Mouse (Mus musculus) stomach, postnatal 0 days (tissue): ENCODE measurements around the gene Cacna1f. TPM values are rescaled to one million over a fixed set of nuclear protein-coding genes. Genes with fewer than 3 reads are reported as not detected.

ENCODE experiments used
- ATAC-seq: fragments of 200-750 bp; cut with Nextera tagmentation; 2 replicates; pipeline ENCODE4 v1.8.0; 2017; ENCODE audit not compliant: low FRiP score, low TSS enrichment
- DNase-seq: peaks from one replicate; pipeline ENCODE4 v3.0.0-alpha.2; 2016; ENCODE audit warnings: low spot score
- H3K27ac ChIP-seq: fragments of 300-500 bp; sonication (generic); replicated peaks from 2 replicates; pipeline ENCODE4 v1.5.1; 2014; ENCODE audit warnings: mild to moderate bottlenecking, control low read depth
- H3K27me3 ChIP-seq: fragments of 300-500 bp; sonication (generic); 2 replicates; pipeline ENCODE4 v1.6.1; 2014; ENCODE audit warnings: low read length; ENCODE audit not compliant: control insufficient read depth, insufficient read depth
- H3K36me3 ChIP-seq: fragments of 300-500 bp; sonication (generic); 2 replicates; pipeline ENCODE4 v1.6.1; 2014; ENCODE audit warnings: low read length, mixed read lengths; ENCODE audit not compliant: control insufficient read depth, insufficient read depth
- H3K4me1 ChIP-seq: fragments of 300-500 bp; sonication (generic); replicated peaks from 2 replicates; pipeline ENCODE4 v1.6.1; 2014; ENCODE audit warnings: antibody characterized with exemption; ENCODE audit not compliant: control insufficient read depth, insufficient read depth
- H3K4me2 ChIP-seq: fragments of 300-500 bp; sonication (generic); replicated peaks from 2 replicates; pipeline ENCODE4 v1.6.1; 2014; ENCODE audit warnings: low read depth, mild to moderate bottlenecking, control low read depth, moderate library complexity
- H3K4me3 ChIP-seq: fragments of 300-500 bp; sonication (generic); 2 replicates; pipeline ENCODE4 v1.5.1; 2014; ENCODE audit warnings: low read depth, low read length, control low read depth
- H3K9ac ChIP-seq: fragments of 300-500 bp; sonication (generic); 2 replicates; pipeline ENCODE4 v1.6.1; 2014; ENCODE audit warnings: mild to moderate bottlenecking, low read length, control low read depth, mixed read lengths
- H3K9me3 ChIP-seq: fragments of 300-500 bp; sonication (generic); 2 replicates; pipeline ENCODE4 v1.6.1; 2016; ENCODE audit warnings: low read length; ENCODE audit not compliant: control insufficient read depth
- CTCF ChIP-seq: IDR thresholded peaks from 2 replicates; pipeline ENCODE4 v1.5.1; 2016; ENCODE audit warnings: antibody characterized with exemption, low read depth, mild to moderate bottlenecking, moderate library complexity
- EP300 ChIP-seq: optimal IDR thresholded peaks from 2 replicates; pipeline ENCODE3; 2016; ENCODE audit warnings: antibody characterized with exemption
- WGBS: fragments of 180-500 bp; shearing (Covaris S2); extraction: QIAGEN DNeasy Blood & Tissue Kit; methylation state at CpG from one replicate; pipeline ENCODE4 v1.1.7; 2014; 5-methylcytosine and 5-hydroxymethylcytosine counted together
- polyA plus RNA-seq: library from polyadenylated mRNA; unstranded; fragments of >200 nt; fragmentation: Nextera tagmentation; extraction: Ambion mirVana; gene quantifications from 2 replicates; pipeline ENCODE4 v1.2.1, GENCODE M21; 2015

Gene Cacna1f
- polyA plus RNA-seq, 1 experiment from 2014 or later = not detected

- 15% methylated on average over 28 of the region's 28 CpGs for WGBS
- no peak for TF ChIP-seq EP300
- TF ChIP-seq CTCF = no peak
- Histone ChIP-seq H3K36me3 (no peaks in the 10 kb centered on the region), H3K9ac (0 out of 2 replicates have a peak overlapping the region, but pooled peaks have one; percentile 13), H3K4me2 (peak overlapping the region; percentile 49), H3K4me3 (peak overlapping the region; percentile 21), H3K4me1 (no peaks in the 10 kb centered on the region), H3K9me3 (no peaks in the 10 kb centered on the region), H3K27ac (peak overlapping the region; percentile 83), H3K27me3 (no peaks in the 10 kb centered on the region)
- DNase-seq = peak; percentile 54
- ATAC-seq = peak; percentile 39
These were observed 67.6 kb downstream of the Cacna1f start for GRCm38 (mm10) chrX:7674284-7675000.

GRCm38 (mm10) chrX:7675001-7675380, 68.1 kb downstream of the Cacna1f start:
- H3K4me1 ChIP-seq = no peaks in the 10 kb centered on the region
- H3K9ac ChIP-seq = no peak overlapping the region
- TF ChIP-seq CTCF (no peak), EP300 (no peak)
- H3K27ac ChIP-seq = peak overlapping the region; percentile 83
- H3K27me3 ChIP-seq = no peaks in the 10 kb centered on the region
- H3K4me3 ChIP-seq = peak overlapping the region; percentile 21
- H3K36me3 ChIP-seq = no peaks in the 10 kb centered on the region
- peak overlapping the region; percentile 49 for H3K4me2 ChIP-seq
- DNase-seq (no peak), ATAC-seq (peak; percentile 2; the same call in 1 of the 2 replicates)
- WGBS = 27% methylated on average over 10 of the region's 10 CpGs
- no peaks in the 10 kb centered on the region for H3K9me3 ChIP-seq

GRCm38 (mm10) chrX:7678986-7679385, 72.1 kb downstream of the Cacna1f start:
- TF ChIP-seq EP300 = no peak
- peak; percentile 41 for TF ChIP-seq CTCF
- no peak for ATAC-seq
- H3K27me3 ChIP-seq = no peaks in the 10 kb centered on the region
- H3K4me1 ChIP-seq = no peaks in the 10 kb centered on the region
- no peaks in the 10 kb centered on the region for H3K9me3 ChIP-seq
- 24% methylated on average over 3 of the region's 3 CpGs for WGBS
- DNase-seq = no peak
- no peaks in the 10 kb centered on the region for H3K36me3 ChIP-seq
- no peak overlapping the region for H3K4me3 ChIP-seq
- H3K9ac ChIP-seq = no peak overlapping the region
- no peak overlapping the region for H3K27ac ChIP-seq
- no peak overlapping the region for H3K4me2 ChIP-seq

- peak; percentile 95 for ATAC-seq
- Histone ChIP-seq H3K27ac (no peak overlapping the region), H3K36me3 (no peaks in the 10 kb centered on the region), H3K4me2 (peak overlapping the region; percentile 48), H3K9ac (no peak overlapping the region), H3K9me3 (no peaks in the 10 kb centered on the region), H3K4me3 (peak overlapping the region; percentile 19; the same call in 1 of the 2 replicates), H3K27me3 (no peaks in the 10 kb centered on the region), H3K4me1 (no peaks in the 10 kb centered on the region)
- no peak for TF ChIP-seq EP300
- peak; percentile 85 for TF ChIP-seq CTCF
- peak; percentile 91 for DNase-seq
- WGBS = 26% methylated on average over 17 of the region's 27 CpGs
These were observed 72.6 kb downstream of the Cacna1f start for GRCm38 (mm10) chrX:7679405-7680056.

- no peak for DNase-seq
- TF ChIP-seq CTCF (no peak), EP300 (no peak)
- Histone ChIP-seq H3K27me3 (no peaks in the 10 kb centered on the region), H3K4me3 (peak overlapping the region; percentile 19; the same call in 1 of the 2 replicates), H3K36me3 (no peaks in the 10 kb centered on the region), H3K9me3 (no peaks in the 10 kb centered on the region), H3K27ac (no peak overlapping the region), H3K9ac (no peak overlapping the region), H3K4me2 (peak overlapping the region; percentile 48), H3K4me1 (no peaks in the 10 kb centered on the region)
- ATAC-seq = peak; percentile 11; the same call in 1 of the 2 replicates
- 23% methylated on average over 12 of the region's 12 CpGs for WGBS
These were observed 73.2 kb downstream of the Cacna1f start for GRCm38 (mm10) chrX:7680057-7680412.

GRCm38 (mm10) chrX:7680864-7681263, 74.0 kb downstream of the Cacna1f start, which contains the start of gene Magix:
Gene Magix, minus strand, starts transcription at chrX:7681251.
- Histone ChIP-seq H3K9ac (no peak within 1 kb of the TSS), H3K4me1 (no peaks in the 10 kb centered on the region), H3K4me3 (peak within 1 kb of the TSS; percentile 19; the same call in 1 of the 2 replicates), H3K4me2 (peak within 1 kb of the TSS; percentile 48), H3K9me3 (no peaks in the 10 kb centered on the region), H3K27me3 (no peaks in the 10 kb centered on the region), H3K36me3 (no peaks in the 10 kb centered on the region), H3K27ac (no peak within 1 kb of the TSS)
- peak; percentile 51; the same call in 1 of the 2 replicates for ATAC-seq
- TF ChIP-seq CTCF (no peak), EP300 (no peak)
- DNase-seq = no peak
- 64% methylated on average over 14 of the region's 14 CpGs for WGBS

Other genes with a start within 250 kb of the Cacna1f start
- 0.41 and 0.46 TPM in 2 replicates for gene Usp27x, start 231.3 kb upstream of the Cacna1f start, polyA plus RNA-seq
- gene Foxp3, start 33.4 kb upstream of the Cacna1f start, polyA plus RNA-seq = not detected in 2 replicates
- gene Ppp1r3f, start 32.8 kb upstream of the Cacna1f start, polyA plus RNA-seq = 0.79 and 1.0 TPM in 2 replicates
- gene Ccdc22, start 1.6 kb upstream of the Cacna1f start, polyA plus RNA-seq = 13.8 and 14.0 TPM in 2 replicates
- gene Syp, start 31.4 kb downstream of the Cacna1f start, polyA plus RNA-seq = 6.5 and 6.8 TPM in 2 replicates
- gene Prickle3, start 50.2 kb downstream of the Cacna1f start, polyA plus RNA-seq = 8.5 and 9.7 TPM in 2 replicates
- gene Plp2, start 64.3 kb downstream of the Cacna1f start, polyA plus RNA-seq = 262 and 271 TPM in 2 replicates
- gene Magix, start 74.2 kb downstream of the Cacna1f start, polyA plus RNA-seq = 0.95 and 1.3 TPM in 2 replicates
- 18.0 and 18.5 TPM in 2 replicates for gene Gpkow, start 90.0 kb downstream of the Cacna1f start, polyA plus RNA-seq
- 30.3 and 33.6 TPM in 2 replicates for gene Wdr45, start 107.2 kb downstream of the Cacna1f start, polyA plus RNA-seq
- gene Gm45208, start 115.2 kb downstream of the Cacna1f start, polyA plus RNA-seq = not detected in 2 replicates
- gene Praf2, start 121.4 kb downstream of the Cacna1f start, polyA plus RNA-seq = 23.8 and 26.0 TPM in 2 replicates
- gene Ccdc120, start 143.8 kb downstream of the Cacna1f start, polyA plus RNA-seq = 21.5 and 23.0 TPM in 2 replicates
- gene Tfe3, start 155.5 kb downstream of the Cacna1f start, polyA plus RNA-seq = 17.3 and 18.2 TPM in 2 replicates
- 20.0 and 20.9 TPM in 2 replicates for gene Gripap1, start 182.7 kb downstream of the Cacna1f start, polyA plus RNA-seq
- gene Kcnd1, start 215.2 kb downstream of the Cacna1f start, polyA plus RNA-seq = 0.42 and 0.92 TPM in 2 replicates
- 21.2 and 22.0 TPM in 2 replicates for gene Otud5, start 234.3 kb downstream of the Cacna1f start, polyA plus RNA-seq